Mouse (Mus musculus) thymus, adult 18-20 months (tissue): ENCODE data around the gene Kcnh3.
"Not testable (repeated sequence)": the region's sequence is repeated elsewhere in the genome, so short reads cannot be mapped to it uniquely, and the experiment has no call there.

Experiments
- DNase-seq, 2 experiments: peaks; one replicate each; pipeline ENCODE4 v3.0.0; 2022; ENCODE audit warnings: mixed read lengths in 2 of 2

The Kcnh3 gene

GRCm38 (mm10) chr15:99241249-99241648, 16.6 kb downstream of the Kcnh3 start:
- DNase-seq = no peak

GRCm38 (mm10) chr15:99242045-99242444, 17.4 kb downstream of the Kcnh3 start:
- DNase-seq = no peak

- not testable (repeated sequence) for DNase-seq
Measured at GRCm38 (mm10) chr15:99246736-99247135, 22.1 kb downstream of the Kcnh3 start.

- DNase-seq = no peak
Measured at GRCm38 (mm10) chr15:99248972-99249371, 24.3 kb downstream of the Kcnh3 start.

- DNase-seq = no peak
Measured at GRCm38 (mm10) chr15:99249938-99250337, 25.3 kb downstream of the Kcnh3 start.

GRCm38 (mm10) chr15:99251111-99251510, 26.4 kb downstream of the Kcnh3 start:
- not testable (repeated sequence) for DNase-seq

- peak; percentile 93 to 96 for DNase-seq
Measured at GRCm38 (mm10) chr15:99251626-99252380, 27.1 kb downstream of the Kcnh3 start, which contains the start of gene Mcrs1. Gene Mcrs1 (minus strand): TSS chr15:99251961.

- no peak for DNase-seq
Measured at GRCm38 (mm10) chr15:99252381-99253174, 27.9 kb downstream of the Kcnh3 start.

GRCm38 (mm10) chr15:99253175-99253479, 28.5 kb downstream of the Kcnh3 start:
- not testable (repeated sequence) for DNase-seq

- DNase-seq = no peak
Measured at GRCm38 (mm10) chr15:99253772-99254171, 29.1 kb downstream of the Kcnh3 start.

GRCm38 (mm10) chr15:99254477-99255005, 29.9 kb downstream of the Kcnh3 start:
- DNase-seq = no peak

- no peak for DNase-seq
Measured at GRCm38 (mm10) chr15:99255241-99255749, 30.6 kb downstream of the Kcnh3 start.

GRCm38 (mm10) chr15:99259167-99259729, 34.6 kb downstream of the Kcnh3 start:
- no peak for DNase-seq

- DNase-seq = peak in 1 of 2 experiments; percentile 39
Measured at GRCm38 (mm10) chr15:99259730-99260252, 35.1 kb downstream of the Kcnh3 start.

- no peak for DNase-seq
Measured at GRCm38 (mm10) chr15:99262702-99263101, 38.0 kb downstream of the Kcnh3 start.

GRCm38 (mm10) chr15:99264363-99264762, 39.7 kb downstream of the Kcnh3 start:
- DNase-seq = no peak

- DNase-seq = peak in 1 of 2 experiments; percentile 65
Measured at GRCm38 (mm10) chr15:99265679-99266078, 41.0 kb downstream of the Kcnh3 start.

GRCm38 (mm10) chr15:99276095-99276494, 51.4 kb downstream of the Kcnh3 start:
- no peak for DNase-seq

GRCm38 (mm10) chr15:99278271-99278670, 53.6 kb downstream of the Kcnh3 start:
- DNase-seq = no peak

GRCm38 (mm10) chr15:99283456-99283855, 58.8 kb downstream of the Kcnh3 start:
- no peak for DNase-seq

- DNase-seq = no peak
Measured at GRCm38 (mm10) chr15:99284527-99285188, 60.0 kb downstream of the Kcnh3 start.

GRCm38 (mm10) chr15:99285189-99285535, 60.5 kb downstream of the Kcnh3 start:
- no peak for DNase-seq
